Mouse (Mus musculus): ENCODE measurements around the gene Gm21209.
"Not testable (repeated sequence)": the region's sequence is repeated elsewhere in the genome, so short reads cannot be mapped to it uniquely, and the experiment has no call there.

Gm21209 gene

GRCm38 (mm10) chrY:49570856-49571255, at the start of gene Gm21209:
Gm21209 (plus strand) TSS chrY:49571156.
- DNase-seq (ENCODE audit: low spot score) = not testable (repeated sequence)

Data from testis, postnatal 10 days (tissue).